Mouse (Mus musculus) brain, embryonic 14.5 days (tissue): ENCODE data around the gene Plekhg6. TPM values are rescaled to one million over a fixed set of nuclear protein-coding genes. Genes with fewer than 3 reads are reported as not detected.

Experiments used
- DNase-seq: peaks from one replicate; pipeline ENCODE4 v3.0.0-alpha.2; 2011; ENCODE audit warnings: low read depth
- CTCF ChIP-seq: fragments of 200-500 bp; IDR thresholded peaks from 2 replicates; pipeline ENCODE4 v1.5.1; 2012; ENCODE audit warnings: inconsistent platforms, mild to moderate bottlenecking, moderate library complexity, borderline replicate concordance; ENCODE audit not compliant: insufficient read depth, insufficient read length; ENCODE audit errors: extremely low read depth
- POLR2A ChIP-seq: fragments of 200-500 bp; IDR thresholded peaks from 2 replicates; pipeline ENCODE4 v1.6.1; 2012; ENCODE audit warnings: mild to moderate bottlenecking, inconsistent platforms, borderline replicate concordance; ENCODE audit not compliant: poor library complexity, insufficient read depth, insufficient read length, severe bottlenecking; ENCODE audit errors: extremely low read depth
- polyA plus RNA-seq: library from polyadenylated mRNA; depleted of rRNA; stranded (reverse); fragments of >200 nt; gene quantifications from 2 replicates; pipeline ENCODE4 v1.2.3, GENCODE M21; 2012

Plekhg6 gene
- polyA plus RNA-seq, 1 experiment = 0.23 TPM

DNA sequence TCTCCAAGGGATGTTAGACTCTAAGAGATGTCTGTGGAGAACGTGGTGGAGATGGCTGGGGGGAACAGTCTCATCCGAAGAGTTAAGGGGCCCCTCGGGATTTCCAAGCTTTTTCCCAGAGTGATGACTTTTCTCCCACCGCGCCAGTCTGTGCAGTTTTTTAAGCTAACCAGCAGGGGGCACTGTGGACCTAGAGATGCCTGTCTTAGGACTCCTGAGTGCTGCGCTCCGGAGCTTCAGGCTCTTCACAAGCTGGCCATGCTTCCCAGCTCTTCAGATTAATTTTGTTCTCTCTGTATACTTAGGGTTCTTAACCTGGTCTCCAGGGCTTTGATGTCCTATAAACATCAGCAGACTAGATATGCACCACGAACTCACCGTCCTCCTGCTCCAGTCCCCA, 38.2 kb upstream of the Plekhg6 start:
- DNase-seq = peak; percentile 94
- TF ChIP-seq CTCF = peak; percentile 93
- TF ChIP-seq POLR2A = no peak

DNA sequence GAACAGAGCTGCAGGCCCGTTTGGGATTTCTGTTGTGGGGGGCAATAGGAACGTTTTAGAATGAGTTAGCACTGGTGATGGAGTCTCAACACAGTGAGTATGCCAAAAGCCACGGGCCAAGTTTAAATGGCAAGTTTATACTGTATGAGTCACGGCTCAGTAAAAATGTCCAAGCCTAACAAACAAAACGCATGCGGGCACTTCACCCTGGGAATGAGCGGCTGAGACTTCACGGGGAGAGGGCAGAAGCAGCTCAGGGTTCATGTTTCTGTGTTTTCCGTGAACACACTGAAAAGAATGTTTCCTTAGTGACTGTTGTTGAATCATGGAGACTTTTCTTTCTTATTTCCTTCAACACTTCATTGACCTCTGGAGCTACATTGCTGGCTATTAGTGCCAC, 32.7 kb upstream of the Plekhg6 start:
- no peak for DNase-seq
- TF ChIP-seq POLR2A (no peak), CTCF (no peak)

- DNase-seq = no peak
- TF ChIP-seq POLR2A = no peak
- TF ChIP-seq CTCF = no peak
These were observed 31.1 kb upstream of the Plekhg6 start for GRCm38 (mm10) chr6:125411661-125412060.

- TF ChIP-seq POLR2A = no peak
- no peak for TF ChIP-seq CTCF
- DNase-seq = no peak
These were observed 30.5 kb upstream of the Plekhg6 start for GRCm38 (mm10) chr6:125410995-125411547.

DNA sequence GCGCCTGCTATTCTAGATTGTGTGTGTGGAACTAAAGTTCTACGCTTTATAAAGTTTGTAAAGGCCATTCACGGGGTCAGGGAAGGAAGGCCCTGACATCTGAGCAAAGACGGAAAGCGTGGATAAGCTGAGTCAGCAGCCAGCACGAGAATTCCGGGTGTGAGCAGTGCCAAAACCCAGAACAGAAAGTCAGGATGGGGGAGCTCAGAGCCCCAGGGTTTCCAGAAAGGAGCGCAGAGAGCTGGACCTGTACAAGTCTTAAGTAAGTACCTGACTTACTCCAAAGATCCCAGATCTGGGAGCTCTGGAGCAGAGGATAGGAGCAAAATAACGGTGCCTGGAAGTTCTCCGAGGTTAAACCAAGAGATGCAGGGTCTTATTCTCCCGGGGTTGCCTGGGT, 30.0 kb upstream of the Plekhg6 start:
- DNase-seq = no peak
- TF ChIP-seq POLR2A (no peak), CTCF (no peak)

- DNase-seq = no peak
- TF ChIP-seq CTCF (no peak), POLR2A (no peak)
These were observed 27.1 kb upstream of the Plekhg6 start for GRCm38 (mm10) chr6:125407657-125408056.

DNA sequence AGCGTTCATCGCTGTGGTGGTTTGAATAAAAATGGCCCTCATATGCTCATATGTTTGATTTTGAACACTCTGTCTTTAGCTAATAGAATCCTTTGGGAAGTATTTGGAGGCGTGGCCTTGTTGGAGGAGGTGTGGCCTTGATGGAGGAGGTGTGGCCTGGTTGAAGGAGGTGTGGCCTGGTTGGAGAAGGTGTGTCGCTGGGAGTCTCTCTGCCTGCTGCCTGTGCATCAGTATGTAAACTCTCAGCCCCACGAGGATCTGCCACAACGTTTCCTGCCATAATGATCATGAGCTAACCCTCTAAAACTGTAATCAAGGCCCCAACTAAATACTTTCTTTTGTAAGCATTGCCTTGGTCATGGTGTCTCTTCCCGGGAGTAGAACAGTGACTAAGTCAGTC, 26.6 kb upstream of the Plekhg6 start:
- TF ChIP-seq CTCF = no peak
- no peak for TF ChIP-seq POLR2A
- no peak for DNase-seq

DNA sequence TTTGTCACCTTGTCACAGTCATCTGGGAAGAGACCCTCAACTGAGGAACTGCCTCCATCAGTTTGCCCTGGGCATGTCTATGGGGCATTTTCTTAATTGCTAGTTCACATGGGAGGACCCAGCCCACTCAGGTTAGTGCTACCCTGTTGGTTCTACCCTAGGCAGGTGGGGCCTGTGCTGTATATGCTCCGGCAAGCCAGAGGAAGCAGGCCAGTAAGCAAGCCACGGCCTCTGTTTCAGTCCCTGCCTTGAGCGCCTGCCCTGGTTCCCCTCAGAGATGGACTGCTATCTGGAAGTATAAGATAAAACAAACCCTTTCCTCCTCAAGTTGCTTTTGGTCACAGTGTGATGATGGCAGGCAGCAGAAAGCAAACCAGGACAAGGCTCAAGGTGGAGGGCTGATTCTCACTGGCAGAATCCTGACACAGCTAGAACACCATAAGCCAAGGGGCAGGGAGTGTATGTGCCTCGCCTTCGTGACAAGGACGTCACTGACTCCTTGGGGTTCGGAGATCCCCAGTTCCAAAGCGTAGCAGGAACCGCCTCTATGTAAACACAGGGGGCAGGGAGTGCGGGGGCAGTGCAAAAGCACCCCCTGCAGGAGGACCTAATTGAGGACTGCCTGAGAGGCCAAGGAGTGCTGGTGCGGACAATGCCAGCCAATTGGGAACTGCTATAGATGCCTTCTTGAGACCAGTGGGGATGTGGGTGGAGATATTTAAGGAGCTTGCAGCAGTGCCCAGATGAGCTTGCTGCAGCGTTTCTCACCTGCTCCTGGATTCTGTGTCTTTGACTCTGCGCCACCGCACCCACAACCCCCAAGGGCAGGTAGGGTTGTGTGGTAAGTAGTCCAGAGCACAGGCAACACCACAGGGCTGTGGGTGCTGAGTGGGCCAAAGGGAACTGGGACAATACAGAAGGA, 25.1 kb upstream of the Plekhg6 start:
- TF ChIP-seq CTCF (no peak), POLR2A (no peak)
- DNase-seq = no peak

DNA sequence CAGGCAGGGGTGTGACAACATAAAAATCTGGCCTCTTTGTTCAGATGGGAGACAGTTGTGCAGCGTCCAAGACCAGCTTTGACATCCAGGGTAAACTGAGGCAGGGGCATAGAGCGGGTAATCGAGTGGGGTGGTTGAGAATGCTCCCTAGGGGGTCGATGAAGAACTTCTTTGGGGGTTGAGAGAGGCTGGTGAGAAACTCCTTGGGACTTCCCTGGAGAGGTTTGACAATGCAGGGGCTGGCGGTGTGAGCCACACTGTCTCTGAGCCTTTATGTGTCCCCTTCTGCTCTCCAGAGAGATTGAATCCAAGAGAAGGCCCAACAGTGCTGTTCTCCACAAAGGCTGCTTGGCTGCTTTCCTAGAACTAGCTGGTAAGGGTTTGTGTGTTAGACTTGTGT, 9.3 kb upstream of the Plekhg6 start:
- TF ChIP-seq POLR2A (no peak), CTCF (no peak)
- no peak for DNase-seq

GRCm38 (mm10) chr6:125386080-125386479, 5.5 kb upstream of the Plekhg6 start:
- DNase-seq = no peak
- TF ChIP-seq POLR2A (no peak), CTCF (no peak)

DNA sequence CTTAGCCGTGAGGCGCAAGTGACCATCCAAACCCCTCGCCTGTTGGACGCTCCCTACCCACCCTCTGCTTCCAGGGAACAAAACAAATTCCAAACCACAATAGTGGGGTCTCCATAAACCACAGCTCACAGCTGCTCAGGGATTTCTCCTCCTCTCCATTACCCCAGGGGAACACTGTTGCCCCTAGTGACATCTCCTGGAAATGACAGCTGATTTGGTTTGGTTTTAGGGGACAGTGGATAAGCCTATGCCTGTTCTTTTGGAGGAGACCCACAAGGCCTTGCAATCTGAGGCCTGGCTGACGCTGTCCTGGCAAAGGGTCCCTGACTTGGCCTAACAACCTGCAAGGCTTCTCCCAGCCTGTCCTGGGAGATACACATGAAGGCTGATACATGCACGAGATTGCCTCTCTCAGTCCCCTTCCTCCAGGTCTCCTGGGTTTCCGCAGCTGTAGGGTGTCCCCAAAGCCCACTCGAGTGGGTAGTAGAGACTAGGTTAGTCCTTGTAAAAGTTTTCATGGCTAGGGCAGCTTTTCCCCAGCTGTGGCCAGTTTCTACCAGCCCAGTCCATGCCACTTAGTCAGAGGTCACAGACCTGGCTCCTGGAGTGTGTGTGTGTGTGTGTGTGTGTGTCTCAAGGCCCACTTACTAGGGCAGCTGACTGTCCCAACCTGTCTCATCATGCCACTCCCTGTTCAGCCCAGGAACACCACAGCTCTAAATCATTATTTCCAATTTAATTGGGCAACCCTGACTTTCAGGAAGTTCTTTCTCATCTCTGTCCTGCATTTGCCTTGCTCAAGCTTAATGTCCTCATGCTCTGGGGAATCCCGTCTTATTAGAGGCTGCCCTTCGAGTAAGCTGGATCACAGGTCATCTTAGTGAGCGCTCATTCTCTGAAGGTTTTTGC, 4.7 kb upstream of the Plekhg6 start:
- no peak for DNase-seq
- no peak for TF ChIP-seq POLR2A
- peak; percentile 57; the same call in 1 of the 2 replicates for TF ChIP-seq CTCF

- TF ChIP-seq POLR2A (no peak), CTCF (no peak)
- DNase-seq = no peak
These were observed 1.4 kb upstream of the Plekhg6 start for GRCm38 (mm10) chr6:125382024-125382423.

GRCm38 (mm10) chr6:125379781-125380180, 812 bp downstream of the Plekhg6 start:
- no peak for DNase-seq
- TF ChIP-seq CTCF (no peak), POLR2A (no peak)
